Mouse (Mus musculus) forebrain, embryonic 16.5 days (tissue): ENCODE measurements at regions not wholly inside any gene's neighbourhood (a gene's known extent, or its start where the extent isn't known, plus 50 kb on each side); places are given as distances from the start of the nearest gene placed in this dataset.

ENCODE experiments used
- ATAC-seq: fragments of 200-750 bp; cut with Nextera tagmentation; 2 replicates; pipeline ENCODE4 v1.8.0; 2017; ENCODE audit warnings: mild to moderate bottlenecking, moderate library complexity
- H3K27ac ChIP-seq: fragments of 300-500 bp; sonication (generic); 2 replicates; pipeline ENCODE4 v1.5.1; 2014; ENCODE audit warnings: low read length, control low read depth
- H3K27me3 ChIP-seq: fragments of 300-500 bp; sonication (generic); replicated peaks from 2 replicates; pipeline ENCODE4 v1.6.1; 2014; ENCODE audit warnings: low read length; ENCODE audit not compliant: control insufficient read depth, insufficient read depth
- H3K36me3 ChIP-seq: fragments of 300-500 bp; sonication (generic); 2 replicates; pipeline ENCODE4 v1.6.1; 2014; ENCODE audit not compliant: control insufficient read depth, insufficient read depth
- H3K4me1 ChIP-seq: fragments of 300-500 bp; sonication (generic); replicated peaks from 2 replicates; pipeline ENCODE4 v1.6.1; 2014; ENCODE audit warnings: low read length; ENCODE audit not compliant: control insufficient read depth, insufficient read depth
- H3K4me2 ChIP-seq: fragments of 300-500 bp; sonication (generic); 2 replicates; pipeline ENCODE4 v1.6.1; 2014; ENCODE audit warnings: mild to moderate bottlenecking, low read length, control low read depth
- H3K4me3 ChIP-seq: fragments of 300-500 bp; sonication (generic); replicated peaks from 2 replicates; pipeline ENCODE4 v1.5.1; 2014; ENCODE audit warnings: mild to moderate bottlenecking, low read length, control low read depth
- H3K9ac ChIP-seq: fragments of 300-500 bp; sonication (generic); replicated peaks from 2 replicates; pipeline ENCODE4 v1.6.1; 2014; ENCODE audit warnings: low read depth, low read length, control low read depth
- H3K9me3 ChIP-seq: fragments of 300-500 bp; sonication (generic); 2 replicates; pipeline ENCODE4 v1.6.1; 2016; ENCODE audit warnings: low read length; ENCODE audit not compliant: control insufficient read depth
- WGBS: fragments of 180-500 bp; shearing (Covaris S2); extraction: QIAGEN DNeasy Blood & Tissue Kit; methylation state at CpG from one replicate; pipeline ENCODE4 v1.1.7; 2014; 5-methylcytosine and 5-hydroxymethylcytosine counted together

DNA sequence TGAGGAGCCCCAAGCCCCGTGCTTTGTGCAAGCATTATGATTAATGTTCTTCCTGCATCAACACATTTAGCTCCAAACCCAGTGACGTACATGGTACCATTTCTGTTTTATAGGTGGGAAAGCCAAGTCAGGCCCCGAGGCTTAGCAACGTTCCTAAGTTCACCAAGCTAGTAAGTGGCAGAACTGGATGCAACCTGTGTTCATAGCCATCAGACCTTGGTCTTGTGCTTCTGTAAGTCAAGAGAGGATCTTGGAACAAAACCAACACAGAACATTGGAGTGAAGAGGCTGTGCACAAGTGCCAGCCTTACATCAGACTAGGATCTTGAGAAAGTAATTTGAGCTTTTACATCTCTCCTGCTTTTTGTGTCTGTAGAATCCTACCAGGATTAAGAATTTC, 71.3 kb downstream of the Cdc7 start:
- Histone ChIP-seq H3K27me3 (no peaks in the 10 kb centered on the region), H3K27ac (no peak overlapping the region), H3K9me3 (peaks cover 3% of the 10 kb centered on the region; the same call in 1 of the 2 replicates), H3K4me3 (no peak overlapping the region), H3K4me1 (no peaks in the 10 kb centered on the region), H3K36me3 (no peaks in the 10 kb centered on the region), H3K4me2 (no peak overlapping the region), H3K9ac (no peak overlapping the region)
- WGBS: 86% methylated on average over 4 of the region's 4 CpGs
- ATAC-seq: no peak

DNA sequence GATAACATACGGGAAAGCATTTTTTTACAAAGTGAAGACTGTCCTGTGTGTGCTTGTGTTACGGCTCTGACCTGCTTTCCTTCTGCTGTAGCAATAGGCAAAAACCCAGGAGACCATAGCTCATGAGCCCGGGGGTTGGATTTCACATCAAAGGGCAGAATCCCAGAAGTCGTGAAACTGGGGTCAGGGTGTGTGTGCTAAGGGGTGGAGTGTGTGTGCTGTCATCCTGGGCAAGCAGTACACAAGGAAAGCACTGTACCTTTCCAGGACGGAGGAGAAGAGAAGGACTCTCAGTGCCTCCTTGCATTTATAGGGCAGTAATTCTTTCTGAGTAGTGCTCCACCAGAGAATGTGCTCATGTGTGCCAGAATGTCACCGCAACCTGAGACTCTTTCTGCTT, 71.7 kb downstream of the Cdc7 start:
- H3K9me3 ChIP-seq: peaks cover 3% of the 10 kb centered on the region; the same call in 1 of the 2 replicates
- no peak overlapping the region for H3K4me2 ChIP-seq
- H3K27me3 ChIP-seq: no peaks in the 10 kb centered on the region
- H3K9ac ChIP-seq: no peak overlapping the region
- no peak for ATAC-seq
- H3K36me3 ChIP-seq: no peaks in the 10 kb centered on the region
- no peak overlapping the region for H3K27ac ChIP-seq
- no peak overlapping the region for H3K4me3 ChIP-seq
- WGBS: 81% methylated on average over 6 of the region's 6 CpGs
- H3K4me1 ChIP-seq: no peaks in the 10 kb centered on the region

GRCm38 (mm10) chr5:107036475-107036874, 72.4 kb downstream of the Cdc7 start:
- Histone ChIP-seq H3K4me3 (no peak overlapping the region), H3K4me2 (no peak overlapping the region), H3K4me1 (no peaks in the 10 kb centered on the region), H3K27ac (no peak overlapping the region), H3K27me3 (no peaks in the 10 kb centered on the region), H3K36me3 (no peaks in the 10 kb centered on the region), H3K9me3 (peaks cover 3% of the 10 kb centered on the region; the same call in 1 of the 2 replicates), H3K9ac (no peak overlapping the region)
- no peak for ATAC-seq
- WGBS: 73% methylated on average over 6 of the region's 6 CpGs

DNA sequence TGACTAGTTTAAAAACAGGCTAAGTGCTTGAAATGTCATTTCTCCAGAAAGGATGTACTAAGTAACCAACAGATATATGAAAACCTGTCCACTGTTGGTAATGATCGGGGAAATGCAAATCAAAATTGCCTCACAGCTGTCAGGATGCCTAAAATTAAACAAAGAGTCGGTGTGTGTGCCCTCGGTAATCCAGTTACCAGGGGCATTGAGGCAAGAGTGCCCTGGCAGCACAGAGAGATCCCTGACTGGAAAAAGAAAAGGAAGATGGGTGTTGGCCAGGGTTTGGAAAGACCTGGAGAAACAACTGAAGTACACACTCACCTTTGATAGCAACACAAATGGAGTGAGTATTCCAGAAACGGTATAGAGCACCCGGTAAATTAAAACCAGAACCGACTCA, 73.0 kb downstream of the Cdc7 start:
- peaks cover 3% of the 10 kb centered on the region; the same call in 1 of the 2 replicates for H3K9me3 ChIP-seq
- no peaks in the 10 kb centered on the region for H3K36me3 ChIP-seq
- H3K4me2 ChIP-seq: no peak overlapping the region
- no peak overlapping the region for H3K27ac ChIP-seq
- 77% methylated on average over 6 of the region's 6 CpGs for WGBS
- no peaks in the 10 kb centered on the region for H3K27me3 ChIP-seq
- H3K9ac ChIP-seq: no peak overlapping the region
- no peak for ATAC-seq
- no peaks in the 10 kb centered on the region for H3K4me1 ChIP-seq
- H3K4me3 ChIP-seq: no peak overlapping the region

GRCm38 (mm10) chr5:107039340-107039739, 75.2 kb downstream of the Cdc7 start:
- 97% methylated on average over 8 of the region's 8 CpGs for WGBS

GRCm38 (mm10) chr5:107039956-107040355, 75.8 kb downstream of the Cdc7 start:
- no peaks in the 10 kb centered on the region for H3K36me3 ChIP-seq
- peaks cover 3% of the 10 kb centered on the region; the same call in 1 of the 2 replicates for H3K9me3 ChIP-seq
- H3K9ac ChIP-seq: no peak overlapping the region
- no peak overlapping the region for H3K4me3 ChIP-seq
- no peak overlapping the region for H3K27ac ChIP-seq
- no peaks in the 10 kb centered on the region for H3K27me3 ChIP-seq
- no peak overlapping the region for H3K4me2 ChIP-seq
- 90% methylated on average over 6 of the region's 6 CpGs for WGBS
- no peak for ATAC-seq
- H3K4me1 ChIP-seq: no peaks in the 10 kb centered on the region

More at GRCm38 (mm10) chr5:107039340-107039739, 75.2 kb downstream of the Cdc7 start:
- no peak for ATAC-seq
- H3K36me3 ChIP-seq: no peaks in the 10 kb centered on the region
- no peak overlapping the region for H3K27ac ChIP-seq
- H3K4me1 ChIP-seq: no peaks in the 10 kb centered on the region
- no peak overlapping the region for H3K4me2 ChIP-seq
- no peak overlapping the region for H3K9ac ChIP-seq
- H3K9me3 ChIP-seq: peaks cover 3% of the 10 kb centered on the region; the same call in 1 of the 2 replicates
- no peak overlapping the region for H3K4me3 ChIP-seq
- no peaks in the 10 kb centered on the region for H3K27me3 ChIP-seq

- H3K4me1 ChIP-seq: no peaks in the 10 kb centered on the region
- no peak overlapping the region for H3K9ac ChIP-seq
- H3K27ac ChIP-seq: no peak overlapping the region
- ATAC-seq: no peak
- no peak overlapping the region for H3K4me2 ChIP-seq
- no peaks in the 10 kb centered on the region for H3K27me3 ChIP-seq
- H3K36me3 ChIP-seq: no peaks in the 10 kb centered on the region
- H3K4me3 ChIP-seq: no peak overlapping the region
- H3K9me3 ChIP-seq: peaks cover 3% of the 10 kb centered on the region; the same call in 1 of the 2 replicates
- 94% methylated on average over 10 of the region's 10 CpGs for WGBS
These were observed 76.4 kb downstream of the Cdc7 start for GRCm38 (mm10) chr5:107040489-107040888.

- Histone ChIP-seq H3K4me3 (no peak overlapping the region), H3K9me3 (no peaks in the 10 kb centered on the region), H3K4me1 (no peaks in the 10 kb centered on the region), H3K36me3 (no peaks in the 10 kb centered on the region), H3K9ac (no peak overlapping the region), H3K4me2 (no peak overlapping the region), H3K27me3 (no peaks in the 10 kb centered on the region), H3K27ac (no peak overlapping the region)
- ATAC-seq: no peak
- WGBS: 85% methylated on average over 10 of the region's 10 CpGs
These were observed 81.0 kb downstream of the Cdc7 start for GRCm38 (mm10) chr5:107045163-107045562.

GRCm38 (mm10) chr5:107046501-107046931, 82.4 kb downstream of the Cdc7 start:
- no peaks in the 10 kb centered on the region for H3K9me3 ChIP-seq
- no peak overlapping the region for H3K4me2 ChIP-seq
- H3K36me3 ChIP-seq: no peaks in the 10 kb centered on the region
- no peak overlapping the region for H3K4me3 ChIP-seq
- H3K4me1 ChIP-seq: no peaks in the 10 kb centered on the region
- no peak overlapping the region for H3K27ac ChIP-seq
- WGBS: 29% methylated on average over 4 of the region's 4 CpGs
- H3K27me3 ChIP-seq: no peaks in the 10 kb centered on the region
- ATAC-seq: no peak
- H3K9ac ChIP-seq: no peak overlapping the region

- ATAC-seq: no peak
- H3K9me3 ChIP-seq: no peaks in the 10 kb centered on the region
- no peak overlapping the region for H3K4me3 ChIP-seq
- H3K27me3 ChIP-seq: no peaks in the 10 kb centered on the region
- WGBS: 90% methylated on average over 5 of the region's 5 CpGs
- H3K27ac ChIP-seq: no peak overlapping the region
- no peaks in the 10 kb centered on the region for H3K36me3 ChIP-seq
- no peak overlapping the region for H3K4me2 ChIP-seq
- H3K9ac ChIP-seq: no peak overlapping the region
- H3K4me1 ChIP-seq: no peaks in the 10 kb centered on the region
These were observed 84.5 kb downstream of the Cdc7 start for GRCm38 (mm10) chr5:107048607-107049006.
